Mouse (Mus musculus) ES-E14 (cell line): ENCODE measurements around the gene Zbtb20.

Source experiments
- MAFK ChIP-seq: IDR thresholded peaks from 2 replicates; pipeline ENCODE4 v1.6.1; 2014; ENCODE audit warnings: mild to moderate bottlenecking, low read depth, low read length, inconsistent platforms; ENCODE audit not compliant: insufficient read depth
- ZC3H11A ChIP-seq: IDR thresholded peaks from 2 replicates; pipeline ENCODE4 v1.6.1; 2012; ENCODE audit warnings: low read depth, mild to moderate bottlenecking, inconsistent platforms, low read length, borderline replicate concordance
- ZNF384 ChIP-seq: IDR thresholded peaks from 2 replicates; pipeline ENCODE4 v1.6.1; 2012; ENCODE audit warnings: low read depth, low read length, inconsistent platforms

- TF ChIP-seq ZNF384: no peak
- TF ChIP-seq MAFK: no peak
- TF ChIP-seq ZC3H11A: no peak
These were observed 305.4 kb downstream of the Zbtb20 start for GRCm38 (mm10) chr16:43181038-43181437.
